Mouse (Mus musculus) retina, embryonic 14.5 days (tissue): Measurements from ENCODE around the gene Lca5l.

Source experiments
- DNase-seq: peaks from one replicate; pipeline ENCODE4 v3.0.0-alpha.2; 2015; ENCODE audit warnings: low spot score

Gene Lca5l

GRCm38 (mm10) chr16:96112769-96113168 is 79.3 kb downstream of the Lca5l start:
- DNase-seq, result no peak

- no peak for DNase-seq
Measured at GRCm38 (mm10) chr16:96110655-96111345, 81.3 kb downstream of the Lca5l start.

GRCm38 (mm10) chr16:96109673-96110072 is 82.4 kb downstream of the Lca5l start:
- DNase-seq, result no peak
